Mouse (Mus musculus) small intestine, adult 2 months (tissue): ENCODE data around the gene Col9a1. TPM values are rescaled to one million over a fixed set of nuclear protein-coding genes. Genes with fewer than 3 reads are reported as not detected.

Experiments
- H3K27ac ChIP-seq: fragments of 200-500 bp; 2 replicates; pipeline ENCODE4 v1.5.1; 2012; ENCODE audit warnings: low read depth, low read length, control low read depth, inconsistent platforms; ENCODE audit not compliant: insufficient read depth
- H3K27me3 ChIP-seq: fragments of 200-500 bp; 2 replicates; pipeline ENCODE4 v1.6.1; 2012; ENCODE audit warnings: mild to moderate bottlenecking, moderate library complexity, low read length, inconsistent platforms; ENCODE audit not compliant: control insufficient read depth, insufficient read depth
- H3K36me3 ChIP-seq: fragments of 200-500 bp; 2 replicates; pipeline ENCODE4 v1.6.1; 2012; ENCODE audit warnings: mild to moderate bottlenecking, low read length, control low read depth, inconsistent platforms; ENCODE audit not compliant: control insufficient read depth, insufficient read depth
- H3K4me1 ChIP-seq: fragments of 200-500 bp; 2 replicates; pipeline ENCODE4 v1.6.1; 2012; ENCODE audit warnings: low read length, inconsistent platforms, mixed read lengths; ENCODE audit not compliant: control insufficient read depth, insufficient read depth, insufficient read length
- H3K4me3 ChIP-seq: fragments of 200-500 bp; 2 replicates; pipeline ENCODE4 v1.5.1; 2012; ENCODE audit warnings: low read depth, mild to moderate bottlenecking, control low read depth, inconsistent platforms, low read length, moderate library complexity
- CTCF ChIP-seq: fragments of 200-500 bp; IDR thresholded peaks from 2 replicates; pipeline ENCODE4 v1.5.1; 2012; ENCODE audit warnings: low read depth, mild to moderate bottlenecking, control low read depth, inconsistent platforms, low read length, moderate library complexity, mixed read lengths; ENCODE audit not compliant: insufficient replicate concordance, insufficient read length; ENCODE audit errors: extremely low read depth
- POLR2A ChIP-seq: fragments of 200-500 bp; IDR thresholded peaks from 2 replicates; pipeline ENCODE4 v1.6.1; 2012; ENCODE audit warnings: low read depth, mild to moderate bottlenecking, control low read depth, inconsistent platforms, low read length, moderate library complexity
- WGBS: fragments of 180-500 bp; shearing (Covaris S2); methylation state at CpG from one replicate; pipeline ENCODE4 v1.1.7; 2018; 5-methylcytosine and 5-hydroxymethylcytosine counted together
- polyA plus RNA-seq: library from polyadenylated mRNA; depleted of rRNA; stranded (reverse); fragments of >200 nt; gene quantifications from 2 replicates; pipeline ENCODE4 v1.2.3, GENCODE M21; 2012; rRNA removed

Gene Col9a1
- polyA plus RNA-seq, 1 experiment = not detected

DNA sequence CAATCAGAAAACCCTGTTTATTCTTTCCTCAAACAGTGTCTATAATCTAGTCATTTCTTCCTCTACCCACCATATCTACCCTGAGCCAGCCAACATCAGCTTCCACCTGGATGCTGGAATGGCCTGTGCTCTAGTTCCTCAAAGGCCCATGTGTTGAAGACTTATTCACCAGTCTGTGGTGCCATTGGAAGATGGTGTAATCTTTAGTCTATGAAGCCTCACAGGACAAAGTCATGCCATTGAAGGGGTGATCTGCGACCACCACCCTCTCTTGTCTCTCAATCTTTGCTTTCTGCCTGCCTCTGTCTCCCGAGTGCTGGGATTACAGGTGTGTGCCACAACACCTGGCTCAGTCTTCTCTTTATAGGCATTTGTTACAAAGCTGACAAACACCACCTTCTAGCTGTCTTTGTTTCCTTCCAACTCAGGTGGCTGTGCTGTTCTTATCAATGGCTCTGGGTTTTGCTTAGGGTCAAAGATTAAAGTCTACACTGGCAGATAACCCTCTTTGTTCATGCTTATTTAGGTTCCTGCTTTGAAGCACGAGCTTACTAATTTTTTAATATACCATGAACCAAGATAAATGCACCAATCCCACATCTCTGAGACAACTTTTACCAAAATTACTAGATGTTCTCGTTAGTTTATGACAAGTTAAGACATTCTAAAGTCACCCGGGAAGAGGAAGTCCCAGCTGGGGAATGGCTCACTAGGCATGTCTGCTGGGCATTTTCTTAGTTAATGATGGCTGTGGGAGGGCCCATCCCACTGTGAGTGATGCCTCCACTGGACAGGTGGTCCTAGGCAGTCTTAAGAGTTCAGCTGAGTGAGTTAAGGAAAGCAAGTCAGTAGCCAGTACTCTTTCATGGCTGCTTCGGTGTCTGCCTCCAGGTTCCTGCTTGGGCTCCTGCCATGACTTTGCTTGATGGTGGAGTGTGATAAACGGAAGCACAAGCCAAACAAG lies 117.9 kb downstream of the Col9a1 start:
- 25% methylated on average over 7 of the region's 7 CpGs for WGBS
- peak overlapping the region; percentile 97 for H3K27ac ChIP-seq

DNA sequence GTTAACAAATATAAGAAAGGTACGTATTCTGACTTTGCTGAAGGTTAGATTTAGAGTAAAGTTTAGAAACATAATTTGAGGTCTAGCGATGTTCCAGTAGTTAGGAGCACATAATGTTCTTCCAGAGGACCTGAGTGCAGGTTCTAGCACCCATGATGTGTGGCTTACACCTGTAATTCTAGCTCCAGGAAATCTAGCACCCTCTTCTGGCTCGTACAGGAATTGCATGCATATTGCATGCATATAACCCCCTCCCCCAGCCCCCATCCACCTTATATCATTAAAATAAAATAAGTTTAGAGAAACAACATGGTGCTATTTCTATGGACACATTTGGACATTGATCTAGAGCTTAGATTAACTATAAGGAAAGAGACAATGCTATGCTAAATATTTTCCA lies 123.3 kb downstream of the Col9a1 start:
- 88% methylated on average over 3 of the region's 3 CpGs for WGBS
- no peaks in the 10 kb centered on the region for H3K36me3 ChIP-seq
- no peak overlapping the region for H3K27ac ChIP-seq
- TF ChIP-seq POLR2A = no peak
- no peak for TF ChIP-seq CTCF
- H3K4me3 ChIP-seq = no peak overlapping the region
- H3K27me3 ChIP-seq = no peaks in the 10 kb centered on the region
- peaks cover 3% of the 10 kb centered on the region; the same call in 1 of the 2 replicates for H3K4me1 ChIP-seq

More for the DNA sequence above, 117.9 kb downstream of the Col9a1 start:
- Histone ChIP-seq H3K27me3 (no peaks in the 10 kb centered on the region), H3K4me1 (peaks cover 17% of the 10 kb centered on the region; the same call in 1 of the 2 replicates), H3K36me3 (no peaks in the 10 kb centered on the region), H3K4me3 (no peak overlapping the region)
- TF ChIP-seq CTCF (no peak), POLR2A (no peak)

Other genes with a start within 250 kb of the Col9a1 start
- 0.28 and 0.98 TPM in 2 replicates for gene Sdhaf4, start 172.0 kb upstream of the Col9a1 start, polyA plus RNA-seq
- 2.7 and 6.7 TPM in 2 replicates for gene Fam135a, start 77.3 kb upstream of the Col9a1 start, polyA plus RNA-seq